ENCODE assay signal across 33 mouse cellular contexts in genomic region chr19:11483941-11484340, GRCm38 (mm10). TPM values are rescaled to one million over a fixed set of nuclear protein-coding genes. Genes with fewer than 3 reads are reported as not detected.
A peak's percentile ranks its signal among the peaks of the same experiment; 100 is the strongest.
DNase-seq lines count a peak whose midpoint lies in the region; ATAC-seq and TF ChIP-seq lines count a peak whose summit lies in the region.
"Had no signal": no experiment of that assay in that cellular context is flagged by ENCODE, and none has a peak within 500 bp of the region (broad histone marks: within the 10 kb centered on the region; RNA-seq: fewer than 3 reads in every experiment).

No protein-coding gene starts in this region.

- 0 out of 2 replicates have a peak overlapping the region, but pooled peaks have one; percentile 7 for H3K27ac ChIP-seq in liver, postnatal 0 days (ENCODE audit: low read depth)
- no peak overlapping the region for H3K27ac ChIP-seq in liver, embryonic 12.5 days
- no peak overlapping the region for H3K27ac ChIP-seq in lung, postnatal 0 days (ENCODE audit: low read length)
- H3K27ac ChIP-seq: embryonic facial prominence, embryonic 10.5 days; embryonic facial prominence, embryonic 13.5 days; forebrain, embryonic 10.5 days; forebrain, embryonic 13.5 days; gastrocnemius, adult 2 months; hindbrain, embryonic 10.5 days; hindbrain, embryonic 13.5 days had no signal

- ATAC-seq in liver, postnatal 0 days, result no peak
- ATAC-seq in liver, embryonic 12.5 days, result no peak
- ATAC-seq in erythroid progenitor cell, adult 5-6 weeks (replicated peaks; ENCODE audit: low FRiP score, poor library complexity, severe bottlenecking), result no peak
- no peak for ATAC-seq in lung, postnatal 0 days
- ATAC-seq: forebrain, embryonic 13.5 days; forebrain, embryonic 16.5 days; hindbrain, embryonic 16.5 days; Patski had no signal

- 61% methylated on average over 4 of the region's 4 CpGs for WGBS in liver, postnatal 0 days (ENCODE audit: insufficient replicate concordance)
- WGBS in liver, embryonic 12.5 days (ENCODE audit: insufficient replicate concordance), result 55% methylated on average over 4 of the region's 4 CpGs
- WGBS in lung, postnatal 0 days, result 53% methylated on average over 4 of the region's 4 CpGs

- no peaks in the 10 kb centered on the region for H3K4me1 ChIP-seq in liver, postnatal 0 days (ENCODE audit: insufficient read depth)
- H3K4me1 ChIP-seq in liver, embryonic 12.5 days, result no peaks in the 10 kb centered on the region
- no peaks in the 10 kb centered on the region for H3K4me1 ChIP-seq in lung, postnatal 0 days (ENCODE audit: insufficient read depth, low read depth, low read length)
- H3K4me1 ChIP-seq: embryonic facial prominence, embryonic 10.5 days; embryonic facial prominence, embryonic 13.5 days; forebrain, embryonic 10.5 days; forebrain, embryonic 13.5 days; hindbrain, embryonic 10.5 days; hindbrain, embryonic 13.5 days had no signal

- no peak overlapping the region for H3K4me2 ChIP-seq in liver, postnatal 0 days (ENCODE audit: low read depth, low read length)
- no peak overlapping the region for H3K4me2 ChIP-seq in liver, embryonic 12.5 days
- H3K4me2 ChIP-seq in lung, postnatal 0 days (replicated peaks; ENCODE audit: low read depth, low read length), result no peak overlapping the region
- H3K4me2 ChIP-seq: embryonic facial prominence, embryonic 13.5 days; forebrain, embryonic 13.5 days; heart, embryonic 11.5 days; hindbrain, embryonic 13.5 days had no signal

- H3K27me3 ChIP-seq in liver, postnatal 0 days (ENCODE audit: insufficient read depth, low read length), result no peaks in the 10 kb centered on the region
- no peaks in the 10 kb centered on the region for H3K27me3 ChIP-seq in liver, embryonic 12.5 days (replicated peaks)
- no peaks in the 10 kb centered on the region for H3K27me3 ChIP-seq in lung, postnatal 0 days (replicated peaks; ENCODE audit: insufficient read depth, low read length)
- H3K27me3 ChIP-seq: CH12.LX; embryonic facial prominence, embryonic 13.5 days; forebrain, embryonic 13.5 days; hindbrain, embryonic 13.5 days had no signal

- TF ChIP-seq EP300 in liver, postnatal 0 days (IDR thresholded peaks at IDR 0.05; ENCODE audit: low read depth), result no peak
- no peak for TF ChIP-seq EP300 in lung, postnatal 0 days (IDR thresholded peaks at IDR 0.05)

- 0 out of 2 replicates have a peak overlapping the region, but pooled peaks have one; percentile 2 for H3K4me3 ChIP-seq in liver, postnatal 0 days (ENCODE audit: low read depth, low read length)
- H3K4me3 ChIP-seq in liver, embryonic 12.5 days, result no peak overlapping the region
- no peak overlapping the region for H3K4me3 ChIP-seq in lung, postnatal 0 days (ENCODE audit: low read depth, low read length)
- H3K4me3 ChIP-seq: embryonic facial prominence, embryonic 10.5 days; embryonic facial prominence, embryonic 13.5 days; erythroblast, embryonic 14.5 days; forebrain, embryonic 10.5 days; forebrain, embryonic 13.5 days; gastrocnemius, adult 2 months; hindbrain, embryonic 10.5 days; hindbrain, embryonic 13.5 days had no signal

- H3K9me3 ChIP-seq in liver, postnatal 0 days (ENCODE audit: low read length), result no peaks in the 10 kb centered on the region
- no peaks in the 10 kb centered on the region for H3K9me3 ChIP-seq in liver, embryonic 12.5 days (replicated peaks)
- H3K9me3 ChIP-seq in lung, postnatal 0 days (ENCODE audit: low read length), result no peaks in the 10 kb centered on the region
- H3K9me3 ChIP-seq: embryonic facial prominence, embryonic 10.5 days; embryonic facial prominence, embryonic 13.5 days; forebrain, embryonic 10.5 days; forebrain, embryonic 13.5 days; G1E; hindbrain, embryonic 10.5 days; hindbrain, embryonic 13.5 days had no signal

- no peaks in the 10 kb centered on the region for H3K36me3 ChIP-seq in liver, postnatal 0 days (replicated peaks; ENCODE audit: insufficient read depth, low read length)
- no peaks in the 10 kb centered on the region for H3K36me3 ChIP-seq in liver, embryonic 12.5 days
- H3K36me3 ChIP-seq in lung, postnatal 0 days (ENCODE audit: insufficient read depth, low read length), result no peaks in the 10 kb centered on the region
- H3K36me3 ChIP-seq: embryonic facial prominence, embryonic 10.5 days; embryonic facial prominence, embryonic 13.5 days; forebrain, embryonic 10.5 days; G1E; hindbrain, embryonic 10.5 days; hindbrain, embryonic 13.5 days had no signal

- H3K9ac ChIP-seq in liver, postnatal 0 days (replicated peaks), result no peak overlapping the region
- no peak overlapping the region for H3K9ac ChIP-seq in liver, embryonic 12.5 days
- no peak overlapping the region for H3K9ac ChIP-seq in lung, postnatal 0 days (replicated peaks; ENCODE audit: low read depth)
- H3K9ac ChIP-seq: embryonic facial prominence, embryonic 13.5 days; forebrain, embryonic 13.5 days; hindbrain, embryonic 13.5 days had no signal

- DNase-seq in liver, postnatal 0 days, result no peak
- peak; percentile 67 for DNase-seq in CD4-positive, CD25-positive, alpha-beta regulatory T cell, adult 2 months (ENCODE audit: low read depth, low spot score)
- DNase-seq in induced T-regulatory cell, adult 2 months (ENCODE audit: low read depth), result peak; percentile 80
- no peak for DNase-seq in frontal cortex, postnatal 10 days (ENCODE audit: low spot score in 2 of 2)
- no peak for DNase-seq in lung, postnatal 0 days (ENCODE audit: low spot score)
- DNase-seq: adrenal gland, postnatal 10 days; adrenal gland, postnatal 36 days; cerebellum, adult 11 months; cerebellum, adult 8-10 months; cerebellum, postnatal 10 days; cerebellum, postnatal 36 days; embryo, embryonic 11 days; gastrocnemius, adult 2 months; gastrocnemius, postnatal 14 days; heart, postnatal 36 days had no signal

- TF ChIP-seq CTCF in liver, postnatal 0 days (IDR thresholded peaks at IDR 0.05; ENCODE audit: low read depth), result no peak
- TF ChIP-seq CTCF in lung, postnatal 0 days (IDR thresholded peaks at IDR 0.05), result no peak

RNA-seq across cellular contexts. Expression of gene Gm8369, which starts 1.8 kb away (rescaled TPM):
- 1.6 and 2.1 TPM in 2 replicates for polyA plus RNA-seq in liver, postnatal 0 days (2015; fragmentation: Nextera tagmentation; extraction: Ambion mirVana)
- polyA plus RNA-seq in liver, embryonic 12.5 days (2016; fragmentation: Nextera tagmentation; extraction: Ambion mirVana), result not detected in 2 replicates
- total RNA-seq in erythroid progenitor cell, adult 5-6 weeks (2015; ENCODE audit: low replicate concordance), result 13.7 and 24.7 TPM in 2 replicates
- 8.3 and 21.9 TPM in 2 replicates for total RNA-seq in erythroid progenitor cell, adult 5-6 weeks (2017; ENCODE audit: low replicate concordance)
- 0.14 and 0.20 TPM in 2 replicates for polyA plus RNA-seq in lung, postnatal 0 days (2015; fragmentation: Nextera tagmentation; extraction: Ambion mirVana)
- total RNA-seq: gastrocnemius, adult 2 months had no signal
- polyA plus RNA-seq: embryonic facial prominence, embryonic 10.5 days; embryonic facial prominence, embryonic 13.5 days; erythroblast, embryonic 14.5 days; forebrain, embryonic 10.5 days; forebrain, embryonic 13.5 days; forebrain, embryonic 16.5 days; G1E; heart, embryonic 11.5 days; heart, embryonic 14.5 days; heart, postnatal 0 days; hindbrain, embryonic 10.5 days; hindbrain, embryonic 13.5 days; hindbrain, embryonic 16.5 days; Patski had no signal

RNA-seq across cellular contexts. Expression of gene Ms4a6c, which starts 14.8 kb away (rescaled TPM):
- 13.1 and 13.4 TPM in 2 replicates for polyA plus RNA-seq in liver, postnatal 0 days (2015; fragmentation: Nextera tagmentation; extraction: Ambion mirVana)
- polyA plus RNA-seq in liver, embryonic 12.5 days (2016; fragmentation: Nextera tagmentation; extraction: Ambion mirVana), result 3.2 and 3.4 TPM in 2 replicates
- 21.0 and 37.1 TPM in 2 replicates for total RNA-seq in erythroid progenitor cell, adult 5-6 weeks (2015; ENCODE audit: low replicate concordance)
- 13.0 and 39.2 TPM in 2 replicates for total RNA-seq in erythroid progenitor cell, adult 5-6 weeks (2017; ENCODE audit: low replicate concordance)
- 10.8 and 12.6 TPM in 2 replicates for polyA plus RNA-seq in lung, postnatal 0 days (2015; fragmentation: Nextera tagmentation; extraction: Ambion mirVana)
- polyA plus RNA-seq: erythroblast, embryonic 14.5 days; Patski had no signal

RNA-seq across cellular contexts. Expression of gene Ms4a6b, which starts 32.4 kb away (rescaled TPM):
- 3.2 and 3.8 TPM in 2 replicates for polyA plus RNA-seq in liver, postnatal 0 days (2015; fragmentation: Nextera tagmentation; extraction: Ambion mirVana)
- 1.3 and 2.1 TPM in 2 replicates for polyA plus RNA-seq in liver, embryonic 12.5 days (2016; fragmentation: Nextera tagmentation; extraction: Ambion mirVana)
- 15.1 and 22.2 TPM in 2 replicates for total RNA-seq in erythroid progenitor cell, adult 5-6 weeks (2015; ENCODE audit: low replicate concordance)
- total RNA-seq in erythroid progenitor cell, adult 5-6 weeks (2017; ENCODE audit: low replicate concordance), result 5.4 and 12.9 TPM in 2 replicates
- 5.2 and 7.1 TPM in 2 replicates for polyA plus RNA-seq in lung, postnatal 0 days (2015; fragmentation: Nextera tagmentation; extraction: Ambion mirVana)
- polyA plus RNA-seq: erythroblast, embryonic 14.5 days; Patski had no signal

RNA-seq across cellular contexts. Expression of gene Ms4a4b, which starts 40.6 kb away (rescaled TPM):
- 1.8 and 2.3 TPM in 2 replicates for polyA plus RNA-seq in liver, postnatal 0 days (2015; fragmentation: Nextera tagmentation; extraction: Ambion mirVana)
- polyA plus RNA-seq in liver, embryonic 12.5 days (2016; fragmentation: Nextera tagmentation; extraction: Ambion mirVana), result not detected in 2 replicates
- total RNA-seq in erythroid progenitor cell, adult 5-6 weeks (2015; ENCODE audit: low replicate concordance), result 40.0 and 72.9 TPM in 2 replicates
- 1.4 and 5.0 TPM in 2 replicates for total RNA-seq in erythroid progenitor cell, adult 5-6 weeks (2017; ENCODE audit: low replicate concordance)
- 1.7 and 2.4 TPM in 2 replicates for polyA plus RNA-seq in lung, postnatal 0 days (2015; fragmentation: Nextera tagmentation; extraction: Ambion mirVana)
- total RNA-seq: CH12.LX; gastrocnemius, adult 2 months had no signal
- polyA plus RNA-seq: embryonic facial prominence, embryonic 10.5 days; forebrain, embryonic 10.5 days; forebrain, embryonic 13.5 days; forebrain, embryonic 16.5 days; G1E; heart, embryonic 11.5 days; heart, embryonic 14.5 days; hindbrain, embryonic 10.5 days; hindbrain, embryonic 13.5 days; hindbrain, embryonic 16.5 days had no signal

RNA-seq across cellular contexts. Expression of gene Ms4a4d, which starts 52.7 kb away (rescaled TPM):
- 1.5 and 1.7 TPM in 2 replicates for polyA plus RNA-seq in liver, postnatal 0 days (2015; fragmentation: Nextera tagmentation; extraction: Ambion mirVana)
- polyA plus RNA-seq in liver, embryonic 12.5 days (2016; fragmentation: Nextera tagmentation; extraction: Ambion mirVana), result 0.31 and 0.38 TPM in 2 replicates
- total RNA-seq in erythroid progenitor cell, adult 5-6 weeks (2015; ENCODE audit: low replicate concordance), result 3.2 and 4.2 TPM in 2 replicates
- total RNA-seq in erythroid progenitor cell, adult 5-6 weeks (2017; ENCODE audit: low replicate concordance), result 1.3 TPM in 1 of 2 replicates, not detected in the other
- 3.8 and 4.3 TPM in 2 replicates for polyA plus RNA-seq in lung, postnatal 0 days (2015; fragmentation: Nextera tagmentation; extraction: Ambion mirVana)
- total RNA-seq: CH12.LX had no signal
- polyA plus RNA-seq: cortical plate, adult 2 months; erythroblast, embryonic 14.5 days; forebrain, embryonic 13.5 days; forebrain, embryonic 16.5 days; G1E; hindbrain, embryonic 13.5 days; hindbrain, embryonic 16.5 days had no signal

Comparison
In these comparisons a context has a peak if more than half of its experiments do, and no peak if none do; other contexts are left out.
1. DNase-seq: peak in CD4-positive, CD25-positive, alpha-beta regulatory T cell, adult 2 months (single experiment) and induced T-regulatory cell, adult 2 months (single experiment); none in liver, postnatal 0 days (single experiment), frontal cortex, postnatal 10 days (0 of 2) and lung, postnatal 0 days (single experiment).